Mouse (Mus musculus): Measurements from ENCODE around the gene Gm3776. TPM values are rescaled to one million over a fixed set of nuclear protein-coding genes. Genes with fewer than 3 reads are reported as not detected.

The Gm3776 gene
- 238 TPM for polyA plus RNA-seq (2014; fragmentation: Illumina TruSeq; extraction: RNeasy Lipid Tissue Mini Kit (QIAGEN cat#74804); ENCODE audit: low replicate concordance)

GRCm38 (mm10) chr9:78256914-78257313 is at the start of gene Gm3776:
Gene Gm3776 (plus strand): TSS chr9:78257129.

DNA sequence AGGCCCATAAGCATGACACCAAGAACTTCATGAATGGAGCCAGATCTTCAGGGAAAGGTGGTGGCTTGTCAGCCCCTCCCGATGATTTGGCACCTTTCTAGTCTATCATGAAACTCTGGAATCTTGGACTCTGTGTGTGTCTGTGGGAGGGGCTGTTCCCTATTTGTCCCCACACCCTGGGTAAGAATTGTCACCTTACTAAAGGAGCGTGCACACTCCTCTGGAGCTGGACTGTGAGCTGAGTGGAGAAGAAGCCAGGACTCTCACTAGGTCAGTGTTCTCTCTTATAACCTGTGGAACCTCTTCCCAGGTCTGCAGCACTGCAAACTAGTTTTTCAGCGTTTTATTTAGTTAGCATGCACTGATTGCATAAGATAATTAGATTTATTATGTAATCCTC is 26.5 kb upstream of the Gm3776 start, which contains the start of gene Gsta1:
TSS of gene Gsta1 (plus strand) at position 196 of the 400 bp plus-strand sequence.

DNA sequence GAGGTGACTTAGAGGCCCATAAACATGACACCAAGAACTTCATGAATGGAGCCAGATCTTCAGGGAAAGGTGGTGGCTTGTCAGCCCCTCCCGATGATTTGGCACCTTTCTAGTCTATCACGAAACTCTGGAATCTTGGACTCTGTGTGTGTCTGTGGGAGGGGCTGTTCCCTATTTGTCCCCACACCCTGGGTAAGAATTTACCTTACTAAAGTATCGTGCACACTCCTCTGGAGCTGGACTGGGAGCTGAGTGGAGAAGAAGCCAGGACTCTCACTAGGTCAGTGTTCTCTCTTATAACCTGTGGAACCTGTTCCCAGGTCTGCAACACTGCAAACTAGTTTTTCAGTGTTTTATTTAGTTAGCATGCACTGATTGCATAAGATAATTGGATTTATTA is 32.8 kb downstream of the Gm3776 start, which contains the start of gene Gm10639:
TSS of gene Gm10639 (plus strand) at position 201 of the 400 bp plus-strand sequence.

GRCm38 (mm10) chr9:78314696-78315095 is 57.8 kb downstream of the Gm3776 start, which contains the start of gene Omt2a:
Gene Omt2a (minus strand): TSS chr9:78314796.

Other genes starting within 250 kb of the Gm3776 start
- not detected for gene Gcm1, start 205.2 kb upstream of the Gm3776 start, polyA plus RNA-seq (2014; fragmentation: Illumina TruSeq; extraction: RNeasy Lipid Tissue Mini Kit (QIAGEN cat#74804); ENCODE audit: low replicate concordance)
- 38.9 TPM for gene Fbxo9, start 148.1 kb upstream of the Gm3776 start, polyA plus RNA-seq (2014; fragmentation: Illumina TruSeq; extraction: RNeasy Lipid Tissue Mini Kit (QIAGEN cat#74804); ENCODE audit: low replicate concordance)
- 40.0 TPM for gene Ick, start 147.9 kb upstream of the Gm3776 start, polyA plus RNA-seq (2014; fragmentation: Illumina TruSeq; extraction: RNeasy Lipid Tissue Mini Kit (QIAGEN cat#74804); ENCODE audit: low replicate concordance)
- 117 TPM for gene Gsta4, start 74.4 kb upstream of the Gm3776 start, polyA plus RNA-seq (2014; fragmentation: Illumina TruSeq; extraction: RNeasy Lipid Tissue Mini Kit (QIAGEN cat#74804); ENCODE audit: low replicate concordance)
- gene Gsta1, start 26.5 kb upstream of the Gm3776 start, polyA plus RNA-seq (2014; fragmentation: Illumina TruSeq; extraction: RNeasy Lipid Tissue Mini Kit (QIAGEN cat#74804); ENCODE audit: low replicate concordance) = 3,308 TPM
- 2.2 TPM for gene Gm10639, start 32.8 kb downstream of the Gm3776 start, polyA plus RNA-seq (2014; fragmentation: Illumina TruSeq; extraction: RNeasy Lipid Tissue Mini Kit (QIAGEN cat#74804); ENCODE audit: low replicate concordance)
- not detected for gene Omt2a, start 57.7 kb downstream of the Gm3776 start, polyA plus RNA-seq (2014; fragmentation: Illumina TruSeq; extraction: RNeasy Lipid Tissue Mini Kit (QIAGEN cat#74804); ENCODE audit: low replicate concordance)
- not detected for gene Omt2b, start 70.5 kb downstream of the Gm3776 start, polyA plus RNA-seq (2014; fragmentation: Illumina TruSeq; extraction: RNeasy Lipid Tissue Mini Kit (QIAGEN cat#74804); ENCODE audit: low replicate concordance)
- 10.9 TPM for gene Gsta2, start 98.7 kb downstream of the Gm3776 start, polyA plus RNA-seq (2014; fragmentation: Illumina TruSeq; extraction: RNeasy Lipid Tissue Mini Kit (QIAGEN cat#74804); ENCODE audit: low replicate concordance)
- not detected for gene Dppa5a, start 111.0 kb downstream of the Gm3776 start, polyA plus RNA-seq (2014; fragmentation: Illumina TruSeq; extraction: RNeasy Lipid Tissue Mini Kit (QIAGEN cat#74804); ENCODE audit: low replicate concordance)
- 0.33 TPM for gene Ooep, start 121.6 kb downstream of the Gm3776 start, polyA plus RNA-seq (2014; fragmentation: Illumina TruSeq; extraction: RNeasy Lipid Tissue Mini Kit (QIAGEN cat#74804); ENCODE audit: low replicate concordance)
- gene Ddx43, start 138.6 kb downstream of the Gm3776 start, polyA plus RNA-seq (2014; fragmentation: Illumina TruSeq; extraction: RNeasy Lipid Tissue Mini Kit (QIAGEN cat#74804); ENCODE audit: low replicate concordance) = 0.93 TPM
- gene Cgas, start 186.1 kb downstream of the Gm3776 start, polyA plus RNA-seq (2014; fragmentation: Illumina TruSeq; extraction: RNeasy Lipid Tissue Mini Kit (QIAGEN cat#74804); ENCODE audit: low replicate concordance) = 5.0 TPM
- gene Mto1, start 191.1 kb downstream of the Gm3776 start, polyA plus RNA-seq (2014; fragmentation: Illumina TruSeq; extraction: RNeasy Lipid Tissue Mini Kit (QIAGEN cat#74804); ENCODE audit: low replicate concordance) = 15.0 TPM
- gene Gm17324, start 191.7 kb downstream of the Gm3776 start, polyA plus RNA-seq (2014; fragmentation: Illumina TruSeq; extraction: RNeasy Lipid Tissue Mini Kit (QIAGEN cat#74804); ENCODE audit: low replicate concordance) = not detected
- 2,378 TPM for gene Eef1a1, start 232.0 kb downstream of the Gm3776 start, polyA plus RNA-seq (2014; fragmentation: Illumina TruSeq; extraction: RNeasy Lipid Tissue Mini Kit (QIAGEN cat#74804); ENCODE audit: low replicate concordance)